18 mouse cellular contexts compared by ENCODE assay signal in genomic region chr9:68614006-68614405, GRCm38 (mm10). TPM values are rescaled to one million over a fixed set of nuclear protein-coding genes. Genes with fewer than 3 reads are reported as not detected.
A peak's percentile ranks its signal among the peaks of the same experiment; 100 is the strongest.
DNase-seq lines count a peak whose midpoint lies in the region.
"Had no signal": no experiment of that assay in that cellular context is flagged by ENCODE, and none has a peak within 500 bp of the region (broad histone marks: within the 10 kb centered on the region; RNA-seq: fewer than 3 reads in every experiment).

No protein-coding gene starts in this region.

- H3K27ac ChIP-seq in embryonic facial prominence, embryonic 10.5 days (replicated peaks): no peak overlapping the region
- H3K27ac ChIP-seq: embryonic facial prominence, embryonic 15.5 days; forebrain, embryonic 10.5 days; heart, embryonic 13.5 days; hindbrain, embryonic 15.5 days; kidney, embryonic 15.5 days had no signal

- no peaks in the 10 kb centered on the region for H3K27me3 ChIP-seq in embryonic facial prominence, embryonic 10.5 days (replicated peaks; ENCODE audit: low read depth, poor library complexity, severe bottlenecking)
- H3K27me3 ChIP-seq: embryonic facial prominence, embryonic 15.5 days; heart, embryonic 13.5 days; hindbrain, embryonic 15.5 days; kidney, embryonic 15.5 days had no signal

- 82% methylated on average over 9 of the region's 9 CpGs for WGBS in embryonic facial prominence, embryonic 10.5 days

- no peaks in the 10 kb centered on the region for H3K9me3 ChIP-seq in embryonic facial prominence, embryonic 10.5 days
- H3K9me3 ChIP-seq: embryonic facial prominence, embryonic 15.5 days; forebrain, embryonic 10.5 days; heart, embryonic 13.5 days; hindbrain, embryonic 15.5 days; kidney, embryonic 15.5 days had no signal

- DNase-seq in brain, adult 2 months (ENCODE audit: low read depth, low spot score): peak; percentile 93
- DNase-seq in cerebellum, adult 11 months: peak; percentile 73
- DNase-seq in cerebellum, adult 8-10 months: peak; percentile 67
- peak; percentile 87 to 92 for DNase-seq in cerebellum, postnatal 14 days
- DNase-seq in embryonic facial prominence, embryonic 10.5 days (ENCODE audit: low spot score): no peak
- DNase-seq in frontal cortex, postnatal 10 days (ENCODE audit: low spot score in 2 of 2): no peak
- no peak for DNase-seq in neural tube, embryonic 10.5 days (ENCODE audit: extremely low spot score, low spot score)
- DNase-seq: adrenal gland, adult 8-10 months; gastrocnemius, postnatal 36 days; heart, postnatal 36 days; kidney, adult 2 months had no signal

- no peaks in the 10 kb centered on the region for H3K36me3 ChIP-seq in embryonic facial prominence, embryonic 10.5 days (replicated peaks)
- H3K36me3 ChIP-seq: embryonic facial prominence, embryonic 15.5 days; forebrain, embryonic 10.5 days; G1E; heart, embryonic 13.5 days; hindbrain, embryonic 15.5 days; kidney, embryonic 15.5 days had no signal

- H3K4me3 ChIP-seq in embryonic facial prominence, embryonic 10.5 days: no peak overlapping the region
- H3K4me3 ChIP-seq: embryonic facial prominence, embryonic 15.5 days; erythroblast, embryonic 14.5 days; forebrain, embryonic 10.5 days; heart, embryonic 13.5 days; hindbrain, embryonic 15.5 days; kidney, embryonic 15.5 days had no signal

- H3K4me1 ChIP-seq in embryonic facial prominence, embryonic 10.5 days: no peaks in the 10 kb centered on the region
- H3K4me1 ChIP-seq: embryonic facial prominence, embryonic 15.5 days; heart, embryonic 13.5 days; hindbrain, embryonic 15.5 days; kidney, embryonic 15.5 days had no signal

RNA-seq across cellular contexts. Expression of gene Rora, which starts 39.6 kb away (rescaled TPM):
- polyA plus RNA-seq in embryonic facial prominence, embryonic 10.5 days (2016; fragmentation: Nextera tagmentation; extraction: Ambion mirVana): 5.1 and 6.6 TPM in 2 replicates
- polyA plus RNA-seq: G1E had no signal

Comparison
In these comparisons a context has a peak if more than half of its experiments do, and no peak if none do; other contexts are left out.
1. DNase-seq: peak in brain, adult 2 months (single experiment), cerebellum, adult 11 months (single experiment), cerebellum, adult 8-10 months (single experiment) and cerebellum, postnatal 14 days (2 of 2); none in embryonic facial prominence, embryonic 10.5 days (single experiment), frontal cortex, postnatal 10 days (0 of 2) and neural tube, embryonic 10.5 days (single experiment).